Mouse (Mus musculus) liver, embryonic 14.5 days (tissue): Measurements from ENCODE around the gene Selenop. TPM values are rescaled to one million over a fixed set of nuclear protein-coding genes. Genes with fewer than 3 reads are reported as not detected.
A peak's percentile ranks its signal among the peaks of the same experiment; 100 is the strongest.

Source experiments
- ATAC-seq: fragments of 200-750 bp; cut with Nextera tagmentation; 2 replicates; pipeline ENCODE4 v1.8.0; 2017; ENCODE audit warnings: moderate number of reproducible peaks, mild to moderate bottlenecking, moderate library complexity; ENCODE audit not compliant: insufficient read depth
- DNase-seq, 3 experiments: peaks; one replicate each; pipeline ENCODE4 v3.0.0-alpha.2; 2012 to 2013; ENCODE audit warnings: low read depth in 3 of 3, low spot score in 3 of 3
- H3K27ac ChIP-seq: fragments of 300-500 bp; sonication (generic); 2 replicates; pipeline ENCODE4 v1.5.1; 2014; ENCODE audit warnings: moderate library complexity, mild to moderate bottlenecking, control low read depth, inconsistent platforms
- H3K27me3 ChIP-seq: fragments of 300-500 bp; sonication (generic); 2 replicates; pipeline ENCODE4 v1.6.1; 2014; ENCODE audit warnings: mild to moderate bottlenecking, low read length, moderate library complexity; ENCODE audit not compliant: control insufficient read depth, insufficient read depth
- H3K36me3 ChIP-seq: fragments of 300-500 bp; sonication (generic); replicated peaks from 2 replicates; pipeline ENCODE4 v1.6.1; 2014; ENCODE audit warnings: low read depth; ENCODE audit not compliant: control insufficient read depth, insufficient read depth
- H3K4me1 ChIP-seq, 2 experiments: fragments of 200-500 bp in 1 of 2; fragments of 300-500 bp in 1 of 2; sonication (generic) in 1 of 2; replicated peaks; 2 replicates each; pipeline ENCODE4 v1.6.1; 2012 to 2014; ENCODE audit warnings: antibody characterized with exemption in 1 of 2, inconsistent platforms in 1 of 2, low read length in 1 of 2; ENCODE audit not compliant: control insufficient read depth in 2 of 2, insufficient read depth in 2 of 2
- H3K4me2 ChIP-seq: fragments of 300-500 bp; sonication (generic); 2 replicates; pipeline ENCODE4 v1.6.1; 2014; ENCODE audit warnings: low read depth, mild to moderate bottlenecking, control low read depth, moderate library complexity
- H3K4me3 ChIP-seq, 2 experiments: fragments of 200-500 bp in 1 of 2; fragments of 300-500 bp in 1 of 2; sonication (generic) in 1 of 2; 2 replicates each; pipeline ENCODE4 v1.5.1; 2012 to 2014; ENCODE audit warnings: low read depth in 2 of 2, low read length in 2 of 2, mild to moderate bottlenecking in 2 of 2, control low read depth in 1 of 2, inconsistent platforms in 1 of 2, moderate library complexity in 1 of 2; ENCODE audit not compliant: insufficient read depth in 1 of 2
- H3K9ac ChIP-seq: fragments of 300-500 bp; sonication (generic); replicated peaks from 2 replicates; pipeline ENCODE4 v1.6.1; 2014; ENCODE audit warnings: mild to moderate bottlenecking, control low read depth, moderate library complexity
- H3K9me3 ChIP-seq: fragments of 300-500 bp; sonication (generic); 2 replicates; pipeline ENCODE4 v1.6.1; 2016; ENCODE audit warnings: low read length, mixed read lengths; ENCODE audit not compliant: control insufficient read depth
- CTCF ChIP-seq: IDR thresholded peaks from 2 replicates; pipeline ENCODE4 v1.5.1; 2016; ENCODE audit warnings: antibody characterized with exemption, low read depth, control low read depth
- EP300 ChIP-seq: IDR thresholded peaks from 2 replicates; pipeline ENCODE4 v1.6.1; 2016; ENCODE audit warnings: antibody characterized with exemption, low read depth
- WGBS: fragments of 180-500 bp; shearing (Covaris S2); extraction: QIAGEN DNeasy Blood & Tissue Kit; methylation state at CpG from one replicate; pipeline ENCODE4 v1.1.7; 2014; ENCODE audit not compliant: insufficient replicate concordance; 5-methylcytosine and 5-hydroxymethylcytosine counted together
- polyA plus RNA-seq, 2 experiments: library from polyadenylated mRNA; depleted of rRNA in 1 of 2; stranded (reverse) in 1 of 2; unstranded in 1 of 2; fragments of >200 nt; fragmentation: Nextera tagmentation in 1 of 2; extraction: Ambion mirVana in 1 of 2; gene quantifications; 2 replicates each; pipeline versions ENCODE4 v1.2.1 to v1.2.3; 2012 to 2014

Selenop gene
- polyA plus RNA-seq, 2 experiments = 242 to 470 TPM

DNA sequence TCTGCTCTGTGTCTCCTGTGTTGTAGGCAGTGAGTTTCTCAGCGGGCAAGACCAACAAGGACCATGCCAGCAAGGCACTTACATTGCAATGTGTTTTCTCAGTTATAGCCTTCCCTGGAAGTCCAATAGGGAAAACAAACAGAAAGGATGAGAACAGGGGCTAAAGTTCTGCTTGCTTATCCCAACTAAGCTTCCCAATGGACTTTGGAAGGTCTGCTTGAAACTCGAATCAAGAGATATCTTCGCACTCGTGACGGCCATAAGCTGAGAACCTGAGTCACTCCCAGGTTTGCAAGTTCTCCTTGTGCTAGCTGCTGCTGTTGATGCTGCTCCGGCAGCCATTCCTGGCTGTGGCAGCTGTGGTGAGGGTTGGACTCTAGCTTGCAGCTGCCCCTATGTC lies 39.4 kb upstream of the Selenop start:
- H3K27me3 ChIP-seq = no peaks in the 10 kb centered on the region
- H3K4me3 ChIP-seq = no peak overlapping the region
- ATAC-seq = peak; percentile 47; the same call in 1 of the 2 replicates
- H3K36me3 ChIP-seq = no peaks in the 10 kb centered on the region
- H3K9me3 ChIP-seq = no peaks in the 10 kb centered on the region
- H3K4me1 ChIP-seq = peaks cover 0 to 37% of the 10 kb centered on the region in 2 experiments; a peak in 3 of 4 replicates
- H3K27ac ChIP-seq = no peak overlapping the region
- peak in 1 of 3 experiments; percentile 22 for DNase-seq
- 60% methylated on average over 6 of the region's 6 CpGs for WGBS
- H3K9ac ChIP-seq = no peak overlapping the region
- no peak for TF ChIP-seq EP300
- TF ChIP-seq CTCF = no peak
- H3K4me2 ChIP-seq = peak overlapping the region; percentile 29; the same call in 1 of the 2 replicates

DNA sequence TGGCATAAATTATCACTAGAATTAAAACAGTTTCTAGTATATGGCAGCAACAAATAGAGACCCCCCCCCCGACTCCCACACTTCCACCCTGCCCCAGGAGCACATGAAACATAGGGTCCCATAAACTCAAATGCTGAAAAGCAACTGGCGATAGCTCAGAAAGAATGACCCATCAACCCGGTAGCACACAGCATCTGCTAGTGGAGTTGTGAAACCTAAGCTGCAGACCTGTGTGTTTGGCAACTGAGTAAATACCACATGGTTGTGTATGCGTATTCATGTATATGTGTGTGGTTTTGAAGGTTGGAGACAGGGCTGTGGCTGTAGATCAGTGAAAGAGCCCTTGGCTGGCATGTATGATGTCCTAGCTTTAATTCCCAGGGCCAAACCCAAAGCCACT lies 37.3 kb upstream of the Selenop start:
- peaks cover 0 to 40% of the 10 kb centered on the region in 2 experiments; a peak in 3 of 4 replicates for H3K4me1 ChIP-seq
- H3K9me3 ChIP-seq = no peaks in the 10 kb centered on the region
- no peak overlapping the region for H3K4me3 ChIP-seq
- no peaks in the 10 kb centered on the region for H3K36me3 ChIP-seq
- TF ChIP-seq EP300 = no peak
- TF ChIP-seq CTCF = no peak
- DNase-seq (no peak), ATAC-seq (peak; percentile 26; the same call in 1 of the 2 replicates)
- no peak overlapping the region for H3K27ac ChIP-seq
- H3K9ac ChIP-seq = no peak overlapping the region
- H3K27me3 ChIP-seq = no peaks in the 10 kb centered on the region
- WGBS = 47% methylated on average over 4 of the region's 4 CpGs
- H3K4me2 ChIP-seq = no peak overlapping the region

DNA sequence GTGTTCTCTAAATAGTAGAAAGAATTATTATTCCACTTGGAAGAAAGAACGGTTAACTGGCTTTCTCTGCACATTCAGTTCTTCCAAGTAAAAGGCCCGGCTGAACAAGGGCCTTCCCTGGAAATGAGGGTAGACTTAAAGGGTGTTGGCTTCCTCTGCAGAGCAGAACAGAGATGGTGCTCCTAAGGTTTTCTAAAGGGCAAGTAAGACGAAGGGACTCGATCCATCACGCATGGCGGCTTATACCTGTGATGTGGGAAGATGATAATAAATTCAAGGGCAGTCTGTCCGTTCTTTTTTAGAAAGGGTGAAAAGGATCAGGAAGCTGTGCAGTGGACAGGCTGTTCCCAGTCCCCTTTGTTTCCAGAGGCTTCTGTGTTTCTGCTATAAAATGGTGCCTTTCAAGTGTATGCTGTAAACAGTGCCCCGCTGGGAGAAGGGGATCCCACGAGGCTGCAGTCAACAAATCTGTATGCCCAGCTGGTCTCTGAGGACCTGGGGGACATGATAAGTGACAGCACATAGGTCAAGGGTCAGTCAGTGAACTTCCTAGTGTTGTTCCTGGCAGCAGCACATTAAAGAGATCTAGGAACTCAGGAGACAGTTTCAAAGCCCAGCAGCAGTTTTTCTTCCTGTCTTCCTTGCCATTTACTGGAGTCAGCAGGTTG lies 36.0 kb upstream of the Selenop start:
- H3K4me1 ChIP-seq = peaks cover 0 to 44% of the 10 kb centered on the region in 2 experiments; a peak in 3 of 4 replicates
- DNase-seq = no peak
- H3K4me3 ChIP-seq = no peak overlapping the region

DNA sequence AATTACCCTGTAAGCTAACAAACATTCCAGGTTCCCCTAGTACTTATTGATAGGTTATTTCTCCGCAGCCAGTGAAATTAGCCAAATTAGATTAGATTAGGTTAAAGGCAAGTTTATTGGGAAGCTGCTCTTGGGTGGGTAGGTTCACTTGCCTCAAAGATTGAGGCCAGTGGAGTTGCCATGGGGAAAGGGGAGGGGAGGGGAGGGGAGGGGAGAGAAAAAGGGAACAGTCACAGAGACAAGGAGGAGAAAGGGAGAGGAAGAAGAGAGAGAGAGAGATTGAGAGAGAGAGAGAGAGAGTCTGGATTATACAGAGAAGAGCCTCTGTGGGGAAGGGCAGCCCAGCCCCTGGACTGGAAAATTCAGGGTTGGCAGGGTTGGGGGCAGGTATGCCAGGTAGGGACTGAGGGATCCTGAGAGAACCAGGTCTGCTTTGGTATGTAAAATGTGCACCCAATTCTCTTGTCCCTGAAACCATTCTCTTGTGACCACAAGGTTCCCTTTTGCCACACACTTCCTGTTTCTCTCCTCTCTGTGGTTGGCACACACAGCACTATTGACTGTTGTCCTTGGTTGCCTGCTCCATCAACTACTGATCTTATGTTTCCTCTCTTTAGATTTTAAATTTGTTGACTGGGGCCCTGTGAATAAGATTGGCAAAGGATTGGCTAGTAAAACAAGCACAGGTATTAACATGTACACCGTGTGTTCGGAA lies 34.4 kb upstream of the Selenop start:
- Histone ChIP-seq H3K4me3 (no peak overlapping the region), H3K9me3 (no peaks in the 10 kb centered on the region), H3K9ac (no peak overlapping the region), H3K4me2 (no peak overlapping the region), H3K36me3 (no peaks in the 10 kb centered on the region), H3K27me3 (no peaks in the 10 kb centered on the region), H3K4me1 (peaks cover 0 to 30% of the 10 kb centered on the region in 2 experiments; a peak in 3 of 4 replicates), H3K27ac (no peak overlapping the region)
- WGBS = 52% methylated on average over 3 of the region's 3 CpGs
- ATAC-seq (no peak), DNase-seq (no peak)
- TF ChIP-seq EP300 = no peak
- TF ChIP-seq CTCF = no peak

More for the DNA sequence above, 36.0 kb upstream of the Selenop start:
- no peak for ATAC-seq
- Histone ChIP-seq H3K9me3 (no peaks in the 10 kb centered on the region), H3K27ac (no peak overlapping the region), H3K36me3 (no peaks in the 10 kb centered on the region), H3K9ac (no peak overlapping the region), H3K27me3 (no peaks in the 10 kb centered on the region), H3K4me2 (no peak overlapping the region)
- WGBS = 55% methylated on average over 9 of the region's 9 CpGs
- TF ChIP-seq CTCF = no peak
- no peak for TF ChIP-seq EP300

DNA sequence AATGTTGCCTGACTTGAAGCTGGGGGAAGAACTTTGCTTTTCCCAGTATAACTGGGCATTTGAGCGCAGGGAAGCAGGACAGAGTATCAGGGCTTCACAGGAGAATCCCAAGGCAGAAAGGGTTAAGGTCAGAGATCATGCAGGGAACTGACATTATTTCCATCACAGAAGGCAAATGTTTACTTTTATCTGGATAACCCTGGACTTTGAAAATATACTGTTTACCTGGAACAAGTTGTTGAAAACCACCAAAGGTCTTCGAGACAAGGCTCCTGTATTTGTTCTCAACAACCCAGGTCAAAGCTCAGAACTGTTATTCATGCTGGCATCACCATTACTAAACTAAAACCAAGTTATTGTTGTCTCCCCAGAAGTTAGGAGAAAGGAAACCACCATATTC lies 32.0 kb upstream of the Selenop start:
- ATAC-seq (peak; percentile 52), DNase-seq (peak in 1 of 3 experiments; percentile 35)
- Histone ChIP-seq H3K36me3 (no peaks in the 10 kb centered on the region), H3K4me2 (no peak overlapping the region), H3K27ac (no peak overlapping the region), H3K4me1 (peaks cover 0 to 18% of the 10 kb centered on the region in 2 experiments; a peak in 2 of 4 replicates), H3K27me3 (no peaks in the 10 kb centered on the region), H3K9me3 (no peaks in the 10 kb centered on the region), H3K4me3 (no peak overlapping the region), H3K9ac (no peak overlapping the region)
- 0 out of 2 replicates have a peak, but pooled peaks have one; percentile 19 for TF ChIP-seq EP300
- no peak for TF ChIP-seq CTCF
- 39% methylated on average over 2 of the region's 2 CpGs for WGBS
